8 mouse cellular contexts compared by ENCODE assay signal in the genomic region with DNA sequence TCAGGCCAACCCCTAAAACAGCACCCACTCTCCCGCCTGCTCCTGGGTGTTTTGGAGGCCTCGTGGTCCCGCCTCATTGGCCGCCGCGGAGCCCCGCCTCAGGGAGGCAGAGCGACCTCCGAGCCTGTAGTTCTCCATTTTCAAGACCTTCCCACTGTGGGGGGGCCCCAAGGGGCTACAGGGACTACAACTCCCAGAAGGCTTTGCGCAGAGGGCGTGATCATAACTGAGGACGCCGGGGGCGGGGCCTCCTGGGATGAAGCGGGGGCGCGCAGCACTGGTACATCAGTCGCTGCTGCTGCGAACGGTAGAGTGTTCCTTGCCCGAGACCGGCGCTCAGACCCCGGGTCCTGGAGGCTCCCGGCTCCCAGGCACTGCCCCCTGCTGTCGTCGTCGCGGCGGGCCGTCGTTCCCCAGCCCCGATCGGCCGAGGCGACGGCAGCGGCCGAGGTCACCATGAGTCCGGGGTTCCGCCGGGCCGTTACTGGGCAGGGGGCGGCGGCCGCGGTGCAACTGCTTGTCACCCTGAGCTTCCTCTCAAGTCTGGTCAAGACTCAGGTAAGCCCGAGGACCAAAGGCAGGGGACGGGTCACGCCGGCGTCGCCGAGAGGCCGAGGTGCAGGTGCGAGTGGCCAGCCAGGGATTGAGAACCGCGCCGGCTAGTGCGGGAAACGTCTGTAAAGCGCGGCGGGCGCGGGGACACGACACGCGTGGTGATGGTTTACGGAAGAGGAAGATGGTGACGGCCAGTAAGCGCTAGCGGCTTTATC. TPM values are rescaled to one million over a fixed set of nuclear protein-coding genes. Genes with fewer than 3 reads are reported as not detected.
DNase-seq lines count a peak whose midpoint lies in the region; ATAC-seq lines count a peak whose summit lies in the region.

A gene (plus strand): TSS at position 254 of the 770 bp plus-strand sequence.

- H3K9me3 ChIP-seq in hindbrain, embryonic 15.5 days, result no peaks in the 10 kb centered on the region

- peak within 1 kb of the TSS; percentile 74 for H3K9ac ChIP-seq in hindbrain, embryonic 15.5 days

- peak; percentile 98 for ATAC-seq in hindbrain, embryonic 15.5 days (ENCODE audit: low FRiP score, low read depth)

- peak within 1 kb of the TSS; percentile 73 for H3K4me3 ChIP-seq in hindbrain, embryonic 15.5 days

- no peaks in the 10 kb centered on the region for H3K36me3 ChIP-seq in hindbrain, embryonic 15.5 days

- H3K4me1 ChIP-seq in hindbrain, embryonic 15.5 days (replicated peaks), result peaks cover 14% of the 10 kb centered on the region

- H3K27me3 ChIP-seq in hindbrain, embryonic 15.5 days, result no peaks in the 10 kb centered on the region

- WGBS in hindbrain, embryonic 15.5 days, result under 1% methylated on average over 73 of the region's 73 CpGs

- peak within 1 kb of the TSS; percentile 62 for H3K27ac ChIP-seq in hindbrain, embryonic 15.5 days (replicated peaks)

- H3K4me2 ChIP-seq in hindbrain, embryonic 15.5 days, result peak within 1 kb of the TSS; percentile 74

- peak; percentile 99 for DNase-seq in R1 (ENCODE audit: low read depth, low spot score)
- DNase-seq in cerebellum, postnatal 25 days, result peak; percentile 99 to 100
- peak; percentile 97 to 98 for DNase-seq in frontal cortex, postnatal 25 days (ENCODE audit: low spot score in 2 of 2)
- peak; percentile 100 for DNase-seq in left cerebral cortex, adult 11 months (ENCODE audit: low spot score)
- peak; percentile 97 to 98 for DNase-seq in lung, postnatal 4 days
- DNase-seq in retina, postnatal 7 days (ENCODE audit: low read depth, low spot score), result peak; percentile 93
- peak; percentile 91 for DNase-seq in urinary bladder, adult 2 months (ENCODE audit: low spot score)

RNA-seq across cellular contexts. Expression of the gene that starts here (rescaled TPM):
- polyA plus RNA-seq in hindbrain, embryonic 15.5 days (2015; fragmentation: Nextera tagmentation; extraction: Ambion mirVana), result 17.6 and 17.8 TPM in 2 replicates
- 4.5 and 5.6 TPM in 2 replicates for polyA plus RNA-seq in urinary bladder, adult 2 months (2012; rRNA removed)

Comparison
In these comparisons a context has a peak if more than half of its experiments do, and no peak if none do; other contexts are left out.
1. Peak in every context shown above with its lines: DNase-seq, ATAC-seq, H3K4me3 ChIP-seq and H3K27ac ChIP-seq.